Mouse (Mus musculus): Measurements from ENCODE around the gene Tuft1. TPM values are rescaled to one million over a fixed set of nuclear protein-coding genes. Genes with fewer than 3 reads are reported as not detected.
"Not testable (repeated sequence)": the region's sequence is repeated elsewhere in the genome, so short reads cannot be mapped to it uniquely, and the experiment has no call there.

The Tuft1 gene
- polyA plus RNA-seq, 1 experiment from 2014 or later: 3.5 TPM

DNA sequence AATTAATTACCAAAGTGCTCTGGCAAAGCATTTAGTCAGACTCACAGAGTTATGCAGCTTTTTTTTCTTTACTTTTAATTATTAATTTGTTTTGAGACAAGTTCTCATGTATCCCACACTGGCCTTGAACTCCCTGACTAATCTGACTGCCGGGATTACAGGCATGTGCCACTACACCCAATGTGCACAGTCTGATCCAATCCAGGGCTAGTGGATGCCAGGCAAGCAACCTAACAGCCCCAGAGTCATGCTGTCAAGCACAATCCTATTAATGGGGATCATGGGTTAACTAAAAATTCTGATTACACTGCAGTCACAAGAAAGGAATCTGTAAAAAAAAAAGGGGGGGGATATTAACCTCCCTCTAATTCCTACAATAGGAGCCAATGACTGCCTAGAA, 4.7 kb downstream of the Tuft1 start:
- H3K27ac ChIP-seq; H3K4me1 ChIP-seq; ATAC-seq (ENCODE audit: low FRiP score, low read depth); H3K4me2 ChIP-seq (replicated peaks); H3K4me3 ChIP-seq; H3K27me3 ChIP-seq (replicated peaks); H3K36me3 ChIP-seq; H3K9ac ChIP-seq; H3K9me3 ChIP-seq: not testable (repeated sequence)
- WGBS: 85% methylated on average over 1 of the region's 1 CpGs

DNA sequence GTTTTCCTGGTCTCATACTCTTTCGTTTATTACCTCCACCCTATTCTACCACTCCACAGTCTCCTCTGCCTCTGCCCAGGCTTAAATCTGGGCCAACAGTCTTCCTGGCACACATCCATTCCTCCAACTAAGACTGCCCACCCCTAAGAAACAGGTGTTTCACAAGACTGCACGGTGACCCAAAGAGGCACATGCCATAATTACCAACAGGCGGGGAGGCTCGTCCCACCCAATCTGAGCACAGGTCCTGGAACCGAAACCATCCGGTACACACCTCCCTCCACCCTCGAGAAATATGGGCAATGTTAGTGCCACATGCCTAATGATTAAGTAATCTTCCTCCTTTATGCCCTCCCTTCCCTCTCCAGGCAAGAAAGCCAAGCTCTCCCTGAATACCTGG, 8.3 kb downstream of the Tuft1 start:
- ATAC-seq (ENCODE audit: low FRiP score, low read depth): no peak
- Histone ChIP-seq H3K4me3 (no peak overlapping the region), H3K4me2 (replicated peaks) (no peak overlapping the region), H3K9me3 (no peaks in the 10 kb centered on the region), H3K27me3 (replicated peaks) (no peaks in the 10 kb centered on the region), H3K27ac (no peak overlapping the region), H3K4me1 (peaks cover 7% of the 10 kb centered on the region), H3K9ac (no peak overlapping the region), H3K36me3 (no peaks in the 10 kb centered on the region)
- 81% methylated on average over 7 of the region's 7 CpGs for WGBS

DNA sequence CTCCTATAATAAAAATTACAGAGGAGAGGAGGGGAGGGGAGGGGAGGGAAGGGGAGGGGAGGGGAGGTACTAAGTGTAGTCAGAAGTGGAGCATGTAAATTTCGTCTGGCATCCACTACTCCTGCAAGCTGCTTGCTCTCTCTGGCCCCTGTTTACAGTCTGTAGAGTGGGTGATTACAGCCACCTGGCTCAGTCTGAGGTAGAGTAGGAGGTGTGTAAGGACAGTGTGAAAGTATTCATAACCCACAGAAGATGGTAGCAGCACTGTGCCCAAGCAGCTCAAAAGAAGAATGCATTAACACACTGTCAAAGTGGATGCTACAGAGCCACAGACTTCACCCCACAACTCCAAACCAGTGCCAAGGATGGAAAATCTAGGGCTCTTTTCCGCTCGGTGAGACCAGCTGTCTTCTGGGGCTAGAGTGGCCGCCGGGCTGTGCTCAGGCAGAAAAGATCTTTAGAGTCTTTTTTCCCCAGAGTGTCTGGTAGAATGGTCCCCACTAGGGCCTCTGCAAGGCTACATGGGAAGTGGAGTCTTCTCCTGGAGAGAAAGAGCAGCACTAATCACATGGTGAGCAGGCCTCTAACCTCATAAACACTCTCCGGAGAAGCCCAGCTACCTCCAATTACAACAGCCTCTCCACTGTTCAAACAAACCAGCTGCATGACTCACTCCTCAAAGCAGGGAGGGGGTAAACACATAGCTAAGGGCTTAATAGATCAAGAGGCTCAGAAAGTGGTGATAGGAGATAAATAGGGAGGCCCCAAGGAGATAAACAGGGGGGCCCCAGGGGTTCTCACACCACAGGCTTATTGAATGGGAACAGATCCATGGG, 9.7 kb downstream of the Tuft1 start:
- H3K4me2 ChIP-seq (replicated peaks): no peak overlapping the region
- WGBS: 33% methylated on average over 6 of the region's 6 CpGs
- H3K9ac ChIP-seq: no peak overlapping the region
- no peak overlapping the region for H3K27ac ChIP-seq
- peaks cover 7% of the 10 kb centered on the region for H3K4me1 ChIP-seq
- H3K9me3 ChIP-seq: no peaks in the 10 kb centered on the region
- no peak overlapping the region for H3K4me3 ChIP-seq
- ATAC-seq (ENCODE audit: low FRiP score, low read depth): no peak
- H3K27me3 ChIP-seq (replicated peaks): no peaks in the 10 kb centered on the region
- H3K36me3 ChIP-seq: no peaks in the 10 kb centered on the region

DNA sequence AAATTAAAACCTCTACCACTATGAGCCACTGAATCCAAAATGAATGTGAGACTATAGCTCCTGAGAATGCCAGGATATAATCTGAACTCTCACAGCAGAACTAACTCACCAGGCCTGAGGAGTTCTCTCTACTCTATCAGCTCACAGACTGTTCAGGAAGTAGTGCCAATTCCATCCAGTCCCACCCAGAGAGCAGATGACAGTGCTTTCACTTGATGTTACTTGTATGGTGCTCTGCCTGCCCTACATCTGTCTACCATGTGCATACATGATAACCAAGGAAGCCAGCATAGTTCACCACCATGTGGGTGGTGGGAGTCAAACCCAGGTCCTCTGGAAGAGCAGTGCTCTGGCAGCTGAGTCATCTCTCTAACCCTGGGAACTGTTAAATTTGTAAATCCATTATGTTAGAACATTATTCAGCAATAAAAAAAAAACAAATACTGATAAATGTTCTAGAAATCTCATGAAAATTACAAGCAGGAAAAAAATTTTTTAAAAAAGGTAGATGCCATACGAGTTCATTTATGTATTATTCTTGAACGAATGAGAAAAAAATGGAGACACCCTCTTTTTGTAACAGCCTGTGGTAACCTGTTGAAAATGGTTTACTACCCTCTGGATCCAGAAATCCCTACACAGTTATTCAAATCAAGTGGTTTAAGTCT, 16.0 kb downstream of the Tuft1 start, which contains the start of gene Gm10972:
Gm10972 (plus strand) TSS at position 618 of the 668 bp plus-strand sequence.
- not testable (repeated sequence) for H3K27ac ChIP-seq; ATAC-seq (ENCODE audit: low FRiP score, low read depth); H3K9ac ChIP-seq; H3K36me3 ChIP-seq; H3K9me3 ChIP-seq; H3K4me3 ChIP-seq; H3K4me1 ChIP-seq; H3K4me2 ChIP-seq (replicated peaks); H3K27me3 ChIP-seq (replicated peaks)
- 84% methylated on average over 2 of the region's 2 CpGs for WGBS

DNA sequence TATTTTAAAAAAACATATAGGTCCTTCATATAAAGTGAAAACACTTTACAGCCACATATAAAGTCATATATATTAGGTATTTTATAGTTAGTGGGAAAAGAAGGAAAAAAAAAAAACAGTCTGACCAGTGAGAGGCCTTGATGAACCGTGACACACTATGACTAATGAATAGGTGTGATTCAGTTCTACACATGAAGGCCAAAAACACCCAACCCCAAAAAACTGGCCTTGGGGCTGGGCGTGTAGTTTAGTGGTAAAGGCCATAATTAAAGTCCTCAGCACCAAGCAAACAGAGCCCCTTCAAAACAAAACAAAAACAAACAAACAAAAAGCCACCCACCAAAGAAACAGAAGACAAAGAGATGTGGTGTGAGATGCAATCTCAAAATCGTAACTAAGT, 28.8 kb downstream of the Tuft1 start:
- H3K4me2 ChIP-seq (replicated peaks): no peak overlapping the region
- ATAC-seq (ENCODE audit: low FRiP score, low read depth): no peak
- 83% methylated on average over 3 of the region's 3 CpGs for WGBS

DNA sequence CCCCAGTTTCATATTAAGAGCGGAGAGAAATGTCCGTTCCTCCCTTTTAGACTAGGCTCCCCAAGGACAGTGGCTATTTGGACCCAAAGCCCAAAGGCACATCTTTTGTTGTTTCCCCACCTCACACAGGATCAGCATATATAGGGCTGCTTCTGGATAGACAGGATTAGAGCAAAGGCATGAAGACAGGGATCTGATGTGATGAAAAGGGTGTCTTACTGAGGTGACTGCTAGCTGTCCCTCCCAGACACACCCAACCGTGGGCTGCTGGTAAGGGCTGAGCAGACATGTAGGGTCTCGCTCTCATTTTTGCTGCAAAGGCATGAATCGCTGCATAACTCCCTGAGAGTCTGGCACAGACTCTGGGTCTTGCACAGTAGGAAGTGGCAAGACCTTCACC, 30.0 kb downstream of the Tuft1 start:
- ATAC-seq (ENCODE audit: low FRiP score, low read depth): no peak
- H3K9ac ChIP-seq: no peak overlapping the region
- H3K4me2 ChIP-seq (replicated peaks): no peak overlapping the region
- 92% methylated on average over 5 of the region's 5 CpGs for WGBS
- H3K27ac ChIP-seq: no peak overlapping the region
- no peak overlapping the region for H3K4me3 ChIP-seq
- H3K4me1 ChIP-seq: no peaks in the 10 kb centered on the region
- H3K27me3 ChIP-seq (replicated peaks): no peaks in the 10 kb centered on the region
- H3K36me3 ChIP-seq: no peaks in the 10 kb centered on the region
- H3K9me3 ChIP-seq: no peaks in the 10 kb centered on the region

More for the DNA sequence above, 28.8 kb downstream of the Tuft1 start:
- Histone ChIP-seq H3K27ac (no peak overlapping the region), H3K9me3 (no peaks in the 10 kb centered on the region), H3K4me1 (no peaks in the 10 kb centered on the region), H3K27me3 (replicated peaks) (no peaks in the 10 kb centered on the region), H3K4me3 (no peak overlapping the region), H3K9ac (no peak overlapping the region), H3K36me3 (no peaks in the 10 kb centered on the region)

DNA sequence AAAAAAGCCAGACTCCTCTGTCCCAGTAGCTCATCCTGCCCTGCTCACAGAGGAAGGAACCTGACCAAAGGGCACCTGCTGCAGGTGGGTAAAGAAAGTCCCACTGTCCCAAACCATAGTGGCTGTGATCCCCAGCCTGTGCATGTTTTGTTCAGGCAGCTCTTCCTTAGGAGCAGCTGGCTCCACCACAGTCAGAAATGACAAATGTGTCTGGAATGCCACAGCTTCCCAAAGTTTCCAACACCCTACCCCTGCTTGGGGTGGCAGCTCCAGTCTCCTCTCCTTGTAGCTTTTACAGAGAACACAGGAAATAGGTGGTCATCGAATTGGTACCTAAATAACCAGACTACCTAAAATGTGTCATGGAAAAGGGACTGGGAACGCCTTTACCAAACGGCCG, 34.4 kb downstream of the Tuft1 start:
- no peaks in the 10 kb centered on the region for H3K9me3 ChIP-seq
- 91% methylated on average over 4 of the region's 4 CpGs for WGBS
- H3K36me3 ChIP-seq: no peaks in the 10 kb centered on the region
- no peak overlapping the region for H3K4me3 ChIP-seq
- no peak overlapping the region for H3K27ac ChIP-seq
- H3K4me2 ChIP-seq (replicated peaks): no peak overlapping the region
- H3K9ac ChIP-seq: no peak overlapping the region
- no peak for ATAC-seq (ENCODE audit: low FRiP score, low read depth)
- H3K4me1 ChIP-seq: no peaks in the 10 kb centered on the region
- H3K27me3 ChIP-seq (replicated peaks): no peaks in the 10 kb centered on the region

DNA sequence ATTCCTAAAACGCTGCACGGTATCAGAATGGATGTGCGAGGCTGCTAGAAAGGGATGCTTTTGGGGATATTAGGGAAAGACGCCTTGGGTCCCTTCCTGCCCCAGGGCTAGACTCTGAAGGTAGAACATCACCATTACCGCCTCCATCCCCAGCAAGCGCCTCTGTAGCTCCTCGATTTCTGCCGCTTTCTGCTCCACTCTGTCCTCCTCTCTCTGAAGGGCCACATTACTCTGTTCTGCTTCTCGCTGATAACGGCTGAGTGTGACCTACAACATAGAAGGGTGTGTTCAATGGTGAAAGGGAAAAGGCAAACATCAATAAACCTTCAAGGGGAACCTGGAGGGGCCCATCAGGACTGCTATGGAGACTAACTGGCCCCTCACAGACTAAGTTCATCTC, 36.1 kb downstream of the Tuft1 start:
- ATAC-seq (ENCODE audit: low FRiP score, low read depth): no peak
- no peak overlapping the region for H3K27ac ChIP-seq
- no peak overlapping the region for H3K4me3 ChIP-seq
- WGBS: 93% methylated on average over 10 of the region's 10 CpGs
- no peaks in the 10 kb centered on the region for H3K9me3 ChIP-seq
- no peak overlapping the region for H3K4me2 ChIP-seq (replicated peaks)
- H3K36me3 ChIP-seq: no peaks in the 10 kb centered on the region
- H3K27me3 ChIP-seq (replicated peaks): no peaks in the 10 kb centered on the region
- H3K9ac ChIP-seq: no peak overlapping the region
- no peaks in the 10 kb centered on the region for H3K4me1 ChIP-seq

DNA sequence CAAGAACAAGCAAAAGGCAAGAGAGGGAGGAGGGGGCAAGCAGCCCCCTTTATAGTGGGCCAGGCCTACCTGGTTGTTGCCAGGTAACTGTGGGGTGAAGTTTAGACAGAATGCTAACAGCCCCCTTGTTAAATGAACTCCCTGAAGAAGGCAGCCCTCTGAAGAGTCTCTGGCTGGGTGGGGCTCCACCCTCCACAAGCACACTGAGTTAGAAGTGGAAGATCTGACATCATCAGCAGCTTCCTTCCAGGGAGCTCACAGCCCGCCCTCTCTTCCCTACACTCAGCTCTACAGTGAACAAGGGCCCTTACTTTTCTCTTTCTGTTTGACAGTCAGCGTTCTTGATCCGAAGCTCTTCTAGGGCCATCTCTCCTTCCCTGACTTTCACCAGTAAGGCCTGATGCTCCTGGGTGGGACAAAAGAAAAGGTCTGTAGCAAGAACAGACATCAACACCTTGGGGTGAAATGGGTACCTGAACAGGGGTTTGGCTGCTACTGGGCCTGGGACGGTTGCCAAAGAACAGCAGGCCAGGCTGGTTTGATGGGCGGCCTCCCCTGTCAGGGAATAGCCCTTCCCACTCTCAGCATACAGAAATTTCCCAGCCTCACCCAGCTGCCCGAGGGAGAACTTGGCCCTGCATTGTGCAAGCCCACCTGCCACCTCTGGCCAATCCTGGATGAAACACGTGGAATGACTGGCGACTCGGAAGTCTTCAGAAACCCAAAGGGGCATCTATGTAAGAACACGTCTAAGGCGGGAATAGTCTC, 36.7 kb downstream of the Tuft1 start:
- Histone ChIP-seq H3K9me3 (no peaks in the 10 kb centered on the region), H3K4me2 (replicated peaks) (no peak overlapping the region), H3K9ac (no peak overlapping the region), H3K27me3 (replicated peaks) (no peaks in the 10 kb centered on the region), H3K4me1 (no peaks in the 10 kb centered on the region), H3K4me3 (no peak overlapping the region), H3K36me3 (no peaks in the 10 kb centered on the region), H3K27ac (no peak overlapping the region)
- ATAC-seq (ENCODE audit: low FRiP score, low read depth): no peak
- WGBS: 85% methylated on average over 11 of the region's 11 CpGs

DNA sequence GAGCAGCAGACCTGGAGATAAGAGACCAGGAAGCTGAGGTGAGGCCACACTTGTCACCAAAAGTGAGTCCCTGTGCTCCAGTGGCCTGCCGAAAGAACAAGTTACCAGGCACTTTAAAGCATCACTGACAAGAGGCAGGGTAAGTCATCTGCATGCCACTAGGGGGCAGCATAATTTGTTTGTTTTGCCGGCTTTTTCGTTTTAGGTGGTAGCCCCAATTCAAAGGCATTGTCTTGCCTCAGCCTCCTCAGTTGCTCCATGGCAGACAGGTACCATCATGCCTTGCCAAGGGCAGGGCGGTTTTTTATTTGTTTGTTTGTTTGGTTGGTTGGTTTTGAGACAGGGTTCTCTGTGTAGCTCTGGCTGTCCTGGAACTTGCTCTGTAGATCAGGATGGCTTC, 42.0 kb downstream of the Tuft1 start:
- no peak overlapping the region for H3K9ac ChIP-seq
- H3K27me3 ChIP-seq (replicated peaks): no peaks in the 10 kb centered on the region
- H3K4me2 ChIP-seq (replicated peaks): no peak overlapping the region
- H3K36me3 ChIP-seq: no peaks in the 10 kb centered on the region
- no peaks in the 10 kb centered on the region for H3K4me1 ChIP-seq
- WGBS: 76% methylated on average over 4 of the region's 4 CpGs
- H3K4me3 ChIP-seq: no peak overlapping the region
- ATAC-seq (ENCODE audit: low FRiP score, low read depth): no peak
- H3K9me3 ChIP-seq: no peaks in the 10 kb centered on the region
- no peak overlapping the region for H3K27ac ChIP-seq

DNA sequence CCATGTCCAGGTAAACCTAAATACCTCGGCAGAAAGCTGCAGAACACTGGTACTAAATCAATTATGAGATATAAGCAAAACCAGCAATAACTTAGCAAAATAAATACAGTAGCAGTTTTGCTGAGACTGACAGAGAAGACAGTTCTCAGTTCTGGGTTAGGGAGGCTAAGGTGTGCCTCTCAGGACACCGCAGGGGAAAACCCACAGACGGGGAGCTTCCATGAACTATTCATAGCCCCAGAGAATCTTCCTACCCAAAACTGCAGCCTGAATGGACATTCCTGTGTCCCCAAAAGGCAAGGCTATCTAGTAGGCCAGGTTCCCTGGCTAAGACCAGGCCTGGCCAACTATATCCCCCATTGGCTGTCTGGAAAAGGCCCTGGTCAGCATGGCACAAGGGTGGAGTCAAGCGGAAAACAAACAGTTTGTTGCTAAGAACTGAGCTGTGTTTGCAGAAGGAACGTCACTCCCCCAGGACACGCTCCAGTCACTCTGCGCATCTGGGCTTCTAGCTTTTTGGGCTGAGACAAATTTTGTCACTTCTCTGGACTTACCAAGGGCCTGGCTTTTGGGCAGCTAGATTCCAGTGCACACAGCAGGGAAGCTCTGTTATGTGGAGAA, 45.3 kb downstream of the Tuft1 start:
- Histone ChIP-seq H3K27me3 (replicated peaks) (no peaks in the 10 kb centered on the region), H3K9ac (no peak overlapping the region), H3K36me3 (no peaks in the 10 kb centered on the region), H3K4me1 (no peaks in the 10 kb centered on the region), H3K9me3 (no peaks in the 10 kb centered on the region), H3K4me2 (replicated peaks) (no peak overlapping the region), H3K27ac (no peak overlapping the region), H3K4me3 (no peak overlapping the region)
- ATAC-seq (ENCODE audit: low FRiP score, low read depth): no peak
- 63% methylated on average over 7 of the region's 7 CpGs for WGBS

DNA sequence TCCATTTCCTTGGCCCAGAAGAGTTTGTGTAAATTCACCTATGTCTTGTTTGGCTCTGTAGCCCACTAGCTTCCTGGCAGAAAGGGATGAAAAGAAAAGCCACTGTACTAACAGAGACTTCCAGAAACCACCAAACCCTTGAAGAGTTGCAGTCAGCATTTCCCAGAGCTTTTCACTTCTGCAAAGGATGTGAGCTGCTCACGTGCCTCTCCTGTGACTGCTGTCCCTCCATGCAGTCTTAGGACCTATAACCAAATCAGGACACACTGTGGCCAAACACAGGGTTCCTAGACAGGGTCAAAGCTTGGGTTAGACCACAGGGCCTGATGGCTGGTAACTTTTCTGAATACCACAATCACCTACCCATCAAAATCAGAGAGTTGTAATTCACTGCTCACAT, 46.4 kb downstream of the Tuft1 start:
- Histone ChIP-seq H3K9ac (no peak overlapping the region), H3K4me2 (replicated peaks) (no peak overlapping the region), H3K4me1 (no peaks in the 10 kb centered on the region), H3K27me3 (replicated peaks) (no peaks in the 10 kb centered on the region), H3K9me3 (no peaks in the 10 kb centered on the region), H3K4me3 (no peak overlapping the region), H3K36me3 (no peaks in the 10 kb centered on the region), H3K27ac (no peak overlapping the region)
- ATAC-seq (ENCODE audit: low FRiP score, low read depth): no peak
- WGBS: 67% methylated on average over 1 of the region's 1 CpGs
